ENCODE assay signal across 19 mouse cellular contexts in the genomic region with DNA sequence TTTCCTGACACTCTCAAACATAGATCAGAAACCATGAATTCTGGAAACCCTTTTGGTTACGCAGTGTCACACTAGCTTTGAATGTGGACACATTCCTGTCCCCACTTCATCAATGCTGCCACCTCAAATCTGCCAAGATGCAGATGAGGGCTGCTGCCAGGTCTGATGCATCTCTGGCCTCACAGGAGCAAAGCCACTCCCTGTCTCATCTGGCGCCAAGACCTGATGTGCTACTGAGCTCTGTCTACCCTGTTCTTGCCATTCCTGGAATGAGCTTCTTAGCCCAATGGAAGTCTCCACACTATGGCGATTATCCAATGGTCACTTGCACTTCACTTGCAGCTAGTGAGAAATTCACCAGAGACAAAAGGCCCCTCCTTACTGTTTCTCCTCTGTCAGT.
DNase-seq lines count a peak whose midpoint lies in the region; ATAC-seq and TF ChIP-seq lines count a peak whose summit lies in the region.
"Had no signal": no experiment of that assay in that cellular context is flagged by ENCODE, and none has a peak within 500 bp of the region (broad histone marks: within the 10 kb centered on the region; RNA-seq: fewer than 3 reads in every experiment).

No protein-coding gene starts in this region.

- H3K36me3 ChIP-seq in hindbrain, embryonic 14.5 days (replicated peaks; ENCODE audit: control insufficient read depth, insufficient read depth), result no peaks in the 10 kb centered on the region
- no peaks in the 10 kb centered on the region for H3K36me3 ChIP-seq in hindbrain, embryonic 10.5 days
- no peaks in the 10 kb centered on the region for H3K36me3 ChIP-seq in lung, embryonic 14.5 days (ENCODE audit: insufficient read depth)
- no peaks in the 10 kb centered on the region for H3K36me3 ChIP-seq in neural tube, embryonic 13.5 days
- H3K36me3 ChIP-seq: embryonic facial prominence, embryonic 10.5 days; heart, embryonic 13.5 days; hindbrain, embryonic 12.5 days had no signal

- no peak overlapping the region for H3K4me2 ChIP-seq in hindbrain, embryonic 14.5 days (replicated peaks)
- H3K4me2 ChIP-seq in lung, embryonic 14.5 days, result no peak overlapping the region
- no peak overlapping the region for H3K4me2 ChIP-seq in neural tube, embryonic 13.5 days
- H3K4me2 ChIP-seq: heart, embryonic 13.5 days; hindbrain, embryonic 12.5 days had no signal

- no peak overlapping the region for H3K4me3 ChIP-seq in hindbrain, embryonic 14.5 days (replicated peaks; ENCODE audit: low read length)
- no peak overlapping the region for H3K4me3 ChIP-seq in hindbrain, embryonic 10.5 days
- no peak overlapping the region for H3K4me3 ChIP-seq in lung, embryonic 14.5 days (ENCODE audit: low read depth, low read length)
- no peak overlapping the region for H3K4me3 ChIP-seq in neural tube, embryonic 13.5 days
- H3K4me3 ChIP-seq: embryonic facial prominence, embryonic 10.5 days; heart, embryonic 13.5 days; hindbrain, embryonic 12.5 days had no signal

- no peaks in the 10 kb centered on the region for H3K9me3 ChIP-seq in hindbrain, embryonic 14.5 days (ENCODE audit: control insufficient read depth, low read length)
- H3K9me3 ChIP-seq in hindbrain, embryonic 10.5 days, result no peaks in the 10 kb centered on the region
- H3K9me3 ChIP-seq in lung, embryonic 14.5 days (ENCODE audit: low read depth, low read length), result no peaks in the 10 kb centered on the region
- no peaks in the 10 kb centered on the region for H3K9me3 ChIP-seq in neural tube, embryonic 13.5 days
- H3K9me3 ChIP-seq: embryonic facial prominence, embryonic 10.5 days; heart, embryonic 13.5 days; hindbrain, embryonic 12.5 days had no signal

- no peaks in the 10 kb centered on the region for H3K27me3 ChIP-seq in hindbrain, embryonic 14.5 days (ENCODE audit: control insufficient read depth, insufficient read depth, low read length)
- no peaks in the 10 kb centered on the region for H3K27me3 ChIP-seq in hindbrain, embryonic 10.5 days (ENCODE audit: insufficient read depth, poor library complexity, severe bottlenecking)
- no peaks in the 10 kb centered on the region for H3K27me3 ChIP-seq in lung, embryonic 14.5 days (ENCODE audit: insufficient read depth, low read length)
- H3K27me3 ChIP-seq in neural tube, embryonic 13.5 days, result no peaks in the 10 kb centered on the region
- H3K27me3 ChIP-seq: heart, embryonic 13.5 days; hindbrain, embryonic 12.5 days had no signal

- TF ChIP-seq CTCF in lung, embryonic 14.5 days (IDR thresholded peaks at IDR 0.05; ENCODE audit: low read depth), result no peak

- no peak overlapping the region for H3K9ac ChIP-seq in hindbrain, embryonic 14.5 days
- no peak overlapping the region for H3K9ac ChIP-seq in lung, embryonic 14.5 days
- no peak overlapping the region for H3K9ac ChIP-seq in neural tube, embryonic 13.5 days
- H3K9ac ChIP-seq: heart, embryonic 13.5 days; hindbrain, embryonic 12.5 days had no signal

- DNase-seq in hindbrain, embryonic 14.5 days (ENCODE audit: low spot score), result no peak
- no peak for DNase-seq in hindbrain, embryonic 10.5 days (ENCODE audit: low spot score)
- peak; percentile 56 for DNase-seq in lung, embryonic 14.5 days
- no peak for DNase-seq in lung, postnatal 25 days (ENCODE audit: low spot score)
- no peak for DNase-seq in neural tube, embryonic 10.5 days (ENCODE audit: extremely low spot score, low spot score)
- no peak for DNase-seq in c-Kit-positive CD71-positive TER-119-positive erythroid progenitor cells, embryonic 14.5 days (ENCODE audit: low spot score)
- DNase-seq: adrenal gland, adult 2 months; adrenal gland, postnatal 25 days; cerebellum, adult 11 months; cerebellum, adult 8-10 months; cerebellum, postnatal 36 days; gastrocnemius, postnatal 36 days; heart, adult 11 months; heart, postnatal 36 days had no signal

- WGBS in hindbrain, embryonic 14.5 days, result 72% methylated on average over 3 of the region's 3 CpGs
- 77% methylated on average over 3 of the region's 3 CpGs for WGBS in hindbrain, embryonic 10.5 days
- 65% methylated on average over 3 of the region's 3 CpGs for WGBS in lung, embryonic 14.5 days
- 75% methylated on average over 3 of the region's 3 CpGs for WGBS in neural tube, embryonic 13.5 days

- H3K27ac ChIP-seq in hindbrain, embryonic 14.5 days, result no peak overlapping the region
- H3K27ac ChIP-seq in hindbrain, embryonic 10.5 days, result no peak overlapping the region
- H3K27ac ChIP-seq in lung, embryonic 14.5 days (ENCODE audit: low read depth), result no peak overlapping the region
- peak overlapping the region; percentile 67; the same call in 1 of the 2 replicates for H3K27ac ChIP-seq in neural tube, embryonic 13.5 days (replicated peaks)
- H3K27ac ChIP-seq: embryonic facial prominence, embryonic 10.5 days; heart, embryonic 13.5 days; hindbrain, embryonic 12.5 days had no signal

- 0 out of 2 replicates have a peak, but pooled peaks have one; percentile 26 for ATAC-seq in hindbrain, embryonic 14.5 days (ENCODE audit: low FRiP score)
- ATAC-seq in lung, embryonic 14.5 days (ENCODE audit: insufficient read depth), result peak; percentile 64; the same call in 1 of the 2 replicates
- ATAC-seq in neural tube, embryonic 13.5 days (ENCODE audit: low read depth), result no peak
- ATAC-seq: forebrain, embryonic 14.5 days had no signal

- 0 out of 2 replicates have a peak, but pooled peaks cover 10% of the 10 kb centered on the region for H3K4me1 ChIP-seq in hindbrain, embryonic 14.5 days (replicated peaks; ENCODE audit: control insufficient read depth, insufficient read depth, low read length)
- peaks cover 21% of the 10 kb centered on the region for H3K4me1 ChIP-seq in hindbrain, embryonic 10.5 days (replicated peaks)
- 0 out of 2 replicates have a peak, but pooled peaks cover 3% of the 10 kb centered on the region for H3K4me1 ChIP-seq in lung, embryonic 14.5 days (ENCODE audit: insufficient read depth)
- H3K4me1 ChIP-seq in neural tube, embryonic 13.5 days (replicated peaks), result peaks cover 37% of the 10 kb centered on the region
- H3K4me1 ChIP-seq: heart, embryonic 13.5 days had no signal
